Comparison of ENCODE assay signal across 13 mouse cellular contexts in the genomic region with DNA sequence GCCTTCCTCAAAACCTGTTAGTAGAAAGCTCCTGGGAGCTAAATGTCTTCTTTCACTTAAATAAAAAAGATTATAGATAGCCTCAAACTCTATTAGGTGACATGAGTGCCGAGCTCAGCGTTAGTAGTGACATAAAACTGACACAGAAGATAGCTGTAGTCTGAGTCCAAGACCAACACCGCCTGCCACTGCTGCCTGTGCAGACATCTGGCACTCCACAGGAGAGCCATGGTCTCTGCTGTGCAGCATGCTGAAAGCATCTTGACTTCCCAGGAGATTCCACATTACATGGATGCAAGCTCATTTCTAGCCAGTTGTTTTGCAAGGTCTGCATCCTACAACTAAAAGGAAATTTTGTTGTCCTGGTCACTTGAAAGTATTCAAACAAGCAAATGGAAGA.
"Had no signal": no experiment of that assay in that cellular context is flagged by ENCODE, and none has a peak within 500 bp of the region (broad histone marks: within the 10 kb centered on the region; RNA-seq: fewer than 3 reads in every experiment).

No protein-coding gene starts in this region.

- H3K27me3 ChIP-seq: limb, embryonic 15.5 days; liver, embryonic 12.5 days; lung, embryonic 15.5 days; megakaryocyte, embryonic 14.5 days; midbrain, embryonic 12.5 days; neural tube, embryonic 12.5 days had no signal

- H3K4me1 ChIP-seq: limb, embryonic 15.5 days; liver, embryonic 12.5 days; lung, embryonic 15.5 days; midbrain, embryonic 12.5 days; neural tube, embryonic 12.5 days had no signal

- H3K4me3 ChIP-seq: limb, embryonic 15.5 days; liver, embryonic 12.5 days; lung, embryonic 15.5 days; megakaryocyte, embryonic 14.5 days; midbrain, embryonic 12.5 days; neural tube, embryonic 12.5 days had no signal

- H3K4me2 ChIP-seq: limb, embryonic 15.5 days; liver, embryonic 12.5 days; lung, embryonic 15.5 days; midbrain, embryonic 12.5 days; neural tube, embryonic 12.5 days had no signal

- H3K9ac ChIP-seq: limb, embryonic 15.5 days; liver, embryonic 12.5 days; lung, embryonic 15.5 days; midbrain, embryonic 12.5 days; neural tube, embryonic 12.5 days had no signal

- ATAC-seq: liver, embryonic 12.5 days had no signal

- H3K27ac ChIP-seq: limb, embryonic 15.5 days; liver, embryonic 12.5 days; lung, embryonic 15.5 days; macrophage; midbrain, embryonic 12.5 days; neural tube, embryonic 12.5 days had no signal

- DNase-seq: kidney, postnatal 14 days; lung, postnatal 14 days; right cerebral cortex, postnatal 4 days; spleen, adult 18-20 months; thymus, adult 18-20 months; thymus, postnatal 14 days had no signal

- H3K9me3 ChIP-seq: limb, embryonic 15.5 days; liver, embryonic 12.5 days; lung, embryonic 15.5 days; megakaryocyte, embryonic 14.5 days; midbrain, embryonic 12.5 days; neural tube, embryonic 12.5 days had no signal
